Mouse (Mus musculus): ENCODE measurements around the gene Syt7. TPM values are rescaled to one million over a fixed set of nuclear protein-coding genes. Genes with fewer than 3 reads are reported as not detected.

The Syt7 gene
- polyA plus RNA-seq, 1 experiment, result not detected

DNA sequence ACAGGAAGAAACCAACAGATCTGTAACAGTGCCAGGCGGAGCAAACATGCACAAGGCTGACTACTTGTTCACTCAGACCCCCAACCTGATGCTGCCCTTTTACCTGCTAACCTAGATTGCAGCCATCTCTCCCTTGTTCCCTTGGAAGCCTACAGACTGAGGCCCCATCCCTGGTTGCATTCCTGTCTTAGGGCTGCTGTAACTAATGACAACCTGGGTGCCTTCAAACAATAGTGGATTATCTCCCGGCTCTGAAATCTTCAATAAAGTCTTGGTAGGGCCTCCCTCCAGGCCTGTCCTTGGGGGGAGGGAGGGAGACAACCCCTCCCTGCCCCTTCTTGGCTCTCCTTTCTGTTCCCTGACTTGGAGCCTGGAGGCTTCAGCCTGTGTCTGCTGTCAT, 34.1 kb upstream of the Syt7 start:
- no peak overlapping the region for H3K4me3 ChIP-seq (replicated peaks)
- TF ChIP-seq GATA1 (IDR thresholded peaks at IDR 0.05; ENCODE audit: borderline replicate concordance, low read length) (no peak), FLI1 (IDR thresholded peaks at IDR 0.05; ENCODE audit: low read length) (no peak)
- H3K9me3 ChIP-seq, result peaks cover 7% of the 10 kb centered on the region; the same call in 1 of the 2 replicates
- no peaks in the 10 kb centered on the region for H3K36me3 ChIP-seq (replicated peaks; ENCODE audit: low read length)
- peaks cover 48% of the 10 kb centered on the region for H3K27me3 ChIP-seq (replicated peaks)
- peaks cover 5% of the 10 kb centered on the region; the same call in 1 of the 2 replicates for H3K4me1 ChIP-seq

DNA sequence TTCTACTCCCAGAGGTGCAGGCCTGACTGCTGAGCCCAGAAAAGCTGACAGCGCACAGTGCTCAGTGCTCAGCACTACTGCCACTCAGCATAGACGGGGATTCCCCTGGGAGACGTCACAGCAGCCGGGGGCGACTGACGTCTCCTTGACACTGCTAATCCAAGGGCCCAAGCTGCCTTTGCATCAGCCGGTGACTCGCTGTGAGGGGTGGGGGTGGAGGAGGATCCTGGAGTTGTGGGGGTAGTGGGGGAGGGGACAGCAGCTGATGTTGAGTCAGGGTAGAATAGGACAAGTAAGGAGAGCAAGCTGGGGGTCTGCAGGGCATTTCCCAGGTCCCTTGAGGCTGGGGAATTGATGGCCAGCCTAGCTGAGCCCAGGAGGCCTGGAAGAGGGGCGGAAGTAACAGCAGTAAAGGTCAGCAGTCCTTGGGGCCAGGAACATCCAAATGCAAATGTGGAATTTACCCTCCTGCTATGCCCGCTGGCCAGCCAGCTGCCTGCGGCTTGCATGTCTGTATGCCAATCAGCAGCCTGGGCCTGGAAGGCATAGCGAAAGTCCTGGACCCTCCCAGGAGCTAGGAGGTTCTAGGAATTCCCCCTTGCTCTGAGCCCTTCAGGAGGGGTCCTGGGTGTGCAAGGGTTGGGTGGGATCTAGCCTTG, 31.9 kb upstream of the Syt7 start:
- peaks cover 5% of the 10 kb centered on the region; the same call in 1 of the 2 replicates for H3K4me1 ChIP-seq
- TF ChIP-seq GATA1 (IDR thresholded peaks at IDR 0.05; ENCODE audit: borderline replicate concordance, low read length) (no peak), FLI1 (IDR thresholded peaks at IDR 0.05; ENCODE audit: low read length) (no peak)
- no peak overlapping the region for H3K4me3 ChIP-seq (replicated peaks)
- H3K9me3 ChIP-seq, result no peaks in the 10 kb centered on the region
- H3K36me3 ChIP-seq (replicated peaks; ENCODE audit: low read length), result no peaks in the 10 kb centered on the region
- peaks cover 46% of the 10 kb centered on the region for H3K27me3 ChIP-seq (replicated peaks)

DNA sequence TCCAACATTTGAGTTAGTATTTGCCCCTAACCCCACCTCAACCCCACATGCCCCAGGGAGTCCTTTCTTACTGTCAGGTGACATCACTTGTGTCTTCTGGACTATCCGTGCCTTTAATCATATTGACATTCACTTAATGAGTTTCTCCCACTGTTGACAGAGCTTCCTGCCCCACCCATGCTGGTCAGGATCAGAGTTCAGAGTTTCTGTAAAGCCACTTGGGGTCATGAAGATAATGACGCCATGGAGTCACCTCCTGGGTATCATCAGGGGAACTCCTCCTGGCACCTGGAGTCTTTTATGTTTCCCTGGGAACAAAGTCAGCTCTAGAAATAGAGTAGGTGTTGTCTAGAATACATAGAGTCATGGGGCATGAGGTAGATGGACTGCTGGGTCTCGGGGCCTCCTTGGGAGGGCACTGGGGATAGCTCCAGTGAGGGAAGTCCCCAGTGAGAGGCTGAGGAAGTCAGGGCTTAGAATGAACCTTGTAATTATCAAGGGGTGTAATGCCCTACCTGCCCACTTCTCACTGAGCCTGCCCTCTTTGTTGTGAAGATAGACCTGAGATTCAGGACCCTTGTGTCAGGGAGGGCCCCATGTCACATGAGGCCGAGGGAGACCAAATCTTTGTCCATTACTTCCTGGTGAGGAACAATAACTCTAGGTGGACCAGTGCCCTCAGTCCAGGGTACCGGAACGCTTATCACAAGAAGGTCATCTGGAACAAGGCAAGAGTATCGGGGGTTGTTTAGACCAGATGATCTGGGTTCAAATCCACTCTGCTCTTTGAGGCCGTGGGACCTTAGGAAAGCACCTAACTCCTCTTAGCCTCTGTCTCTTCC, 29.6 kb upstream of the Syt7 start:
- no peak for TF ChIP-seq GATA1 (IDR thresholded peaks at IDR 0.05; ENCODE audit: borderline replicate concordance, low read length)
- no peak for TF ChIP-seq FLI1 (IDR thresholded peaks at IDR 0.05; ENCODE audit: low read length)
- Histone ChIP-seq H3K4me3 (replicated peaks) (no peak overlapping the region), H3K4me1 (peaks cover 5% of the 10 kb centered on the region; the same call in 1 of the 2 replicates), H3K9me3 (no peaks in the 10 kb centered on the region), H3K27me3 (replicated peaks) (peaks cover 57% of the 10 kb centered on the region), H3K36me3 (replicated peaks; ENCODE audit: low read length) (no peaks in the 10 kb centered on the region)

DNA sequence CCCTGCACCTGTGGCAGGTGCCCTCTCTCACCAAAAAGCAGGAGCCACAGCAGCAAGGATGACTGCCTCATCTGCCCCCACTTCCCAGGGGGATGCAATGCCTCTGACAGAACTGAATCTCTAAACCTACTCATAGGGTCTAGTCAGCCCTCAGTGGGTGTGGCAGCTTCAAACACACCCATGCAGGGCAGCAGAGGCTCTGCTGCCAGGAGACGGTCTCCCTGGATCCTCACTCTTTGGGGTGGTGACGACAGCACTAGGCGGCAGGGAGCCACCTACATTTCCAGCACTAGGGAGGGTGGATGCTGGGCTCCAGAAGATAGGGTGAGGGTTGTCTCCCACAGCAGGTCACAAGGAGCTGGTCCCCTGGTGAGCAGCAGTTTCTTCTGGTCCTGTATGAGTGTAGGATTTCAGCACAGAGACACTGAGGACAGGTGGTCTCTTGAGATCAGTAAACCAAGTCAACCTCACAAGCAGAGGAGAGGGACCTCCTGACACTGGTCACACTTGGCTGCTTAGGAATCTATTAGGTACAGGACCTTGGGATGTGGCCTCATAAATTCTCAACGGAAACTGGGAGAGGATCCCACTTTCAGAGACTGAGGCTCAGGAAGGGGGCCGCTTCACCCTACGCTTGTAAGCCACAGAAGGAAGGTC, 26.3 kb upstream of the Syt7 start:
- H3K4me1 ChIP-seq, result no peaks in the 10 kb centered on the region
- H3K27me3 ChIP-seq (replicated peaks), result peaks cover 62% of the 10 kb centered on the region
- H3K9me3 ChIP-seq, result no peaks in the 10 kb centered on the region
- H3K36me3 ChIP-seq (replicated peaks; ENCODE audit: low read length), result no peaks in the 10 kb centered on the region
- TF ChIP-seq FLI1 (IDR thresholded peaks at IDR 0.05; ENCODE audit: low read length) (no peak), GATA1 (IDR thresholded peaks at IDR 0.05; ENCODE audit: borderline replicate concordance, low read length) (no peak)
- H3K4me3 ChIP-seq (replicated peaks), result no peak overlapping the region

DNA sequence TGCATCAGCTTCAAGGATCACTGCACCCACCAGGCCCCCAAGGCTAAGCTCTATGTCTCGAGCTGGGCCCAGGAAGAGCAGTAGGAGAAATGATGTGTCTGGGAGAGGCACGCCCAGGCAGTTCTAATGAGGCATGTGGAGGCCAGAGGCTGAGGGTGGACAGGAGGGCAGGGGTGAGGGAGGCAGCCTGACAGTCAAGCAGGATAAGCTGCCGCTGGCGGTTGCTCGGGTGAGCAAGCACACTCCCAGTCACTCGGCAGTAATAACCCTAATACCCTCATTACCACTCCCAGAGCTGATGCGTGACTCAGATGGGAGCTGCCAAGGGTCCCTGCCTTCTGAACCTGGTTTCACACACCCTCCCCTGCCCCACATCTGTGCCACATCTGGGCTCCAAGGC, 25.0 kb upstream of the Syt7 start:
- Histone ChIP-seq H3K4me3 (replicated peaks) (no peak overlapping the region), H3K27me3 (replicated peaks) (peaks cover 67% of the 10 kb centered on the region), H3K4me1 (no peaks in the 10 kb centered on the region), H3K9me3 (no peaks in the 10 kb centered on the region), H3K36me3 (replicated peaks; ENCODE audit: low read length) (no peaks in the 10 kb centered on the region)
- TF ChIP-seq FLI1 (IDR thresholded peaks at IDR 0.05; ENCODE audit: low read length), result no peak
- TF ChIP-seq GATA1 (IDR thresholded peaks at IDR 0.05; ENCODE audit: borderline replicate concordance, low read length), result no peak

DNA sequence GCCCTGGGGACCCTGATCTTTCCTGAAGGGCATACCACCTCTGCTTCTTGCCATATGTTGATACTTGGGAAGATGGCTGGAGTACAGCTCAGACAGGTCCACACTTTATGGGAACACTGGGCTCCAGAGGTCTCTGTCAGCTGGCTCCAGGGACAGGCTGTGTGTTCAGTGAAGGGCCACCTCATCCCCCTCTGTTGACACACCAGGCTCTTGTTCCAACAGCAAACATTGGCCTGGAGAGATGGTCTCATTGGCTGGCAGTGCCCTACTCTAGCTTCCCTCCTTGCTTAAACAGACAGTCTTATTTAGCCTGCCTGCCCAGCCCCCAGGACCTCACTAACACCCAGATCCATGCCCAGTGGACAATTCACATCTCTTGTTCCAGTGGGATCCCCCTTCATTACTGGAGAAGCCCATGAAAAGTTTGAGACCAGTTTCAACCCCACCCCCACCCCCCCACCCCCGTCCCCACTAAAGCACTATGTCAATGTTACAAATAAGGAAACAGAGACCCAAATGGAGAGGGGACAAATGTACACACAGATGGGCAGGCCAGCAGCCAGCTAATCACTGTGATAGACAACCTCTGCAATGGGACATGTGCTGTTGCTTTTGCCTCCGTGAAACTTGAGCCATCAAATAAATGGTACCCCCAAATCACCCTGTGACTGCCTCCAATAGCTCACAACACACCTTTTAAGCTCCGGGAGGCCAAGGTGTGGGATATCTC, 22.6 kb upstream of the Syt7 start:
- Histone ChIP-seq H3K4me1 (no peaks in the 10 kb centered on the region), H3K4me3 (replicated peaks) (no peak overlapping the region), H3K27me3 (replicated peaks) (peaks cover 65% of the 10 kb centered on the region), H3K9me3 (no peaks in the 10 kb centered on the region), H3K36me3 (replicated peaks; ENCODE audit: low read length) (no peaks in the 10 kb centered on the region)
- TF ChIP-seq FLI1 (IDR thresholded peaks at IDR 0.05; ENCODE audit: low read length) (no peak), GATA1 (IDR thresholded peaks at IDR 0.05; ENCODE audit: borderline replicate concordance, low read length) (no peak)

DNA sequence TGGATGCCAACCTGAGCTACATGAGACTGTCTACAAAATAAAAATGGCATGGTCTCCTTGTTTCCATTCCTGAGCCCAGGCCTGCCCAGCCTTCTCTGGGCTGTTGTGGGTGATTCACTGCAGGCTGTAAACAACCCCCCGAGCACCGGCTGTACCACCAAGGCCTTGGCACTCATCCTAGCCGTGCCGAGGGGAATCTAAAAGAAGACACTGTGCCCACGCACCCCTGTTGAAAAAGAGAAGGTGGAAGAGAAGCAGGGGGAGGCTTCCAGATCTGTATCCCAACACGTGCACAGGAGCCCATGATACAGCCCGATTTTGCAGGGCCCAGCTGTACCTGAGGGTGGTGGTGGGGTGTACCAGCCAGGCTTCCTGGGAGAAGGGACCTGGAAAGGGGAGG, 21.1 kb upstream of the Syt7 start:
- Histone ChIP-seq H3K27me3 (replicated peaks) (peaks cover 59% of the 10 kb centered on the region), H3K4me3 (replicated peaks) (no peak overlapping the region), H3K4me1 (no peaks in the 10 kb centered on the region), H3K9me3 (no peaks in the 10 kb centered on the region), H3K36me3 (replicated peaks; ENCODE audit: low read length) (no peaks in the 10 kb centered on the region)
- TF ChIP-seq FLI1 (IDR thresholded peaks at IDR 0.05; ENCODE audit: low read length), result no peak

DNA sequence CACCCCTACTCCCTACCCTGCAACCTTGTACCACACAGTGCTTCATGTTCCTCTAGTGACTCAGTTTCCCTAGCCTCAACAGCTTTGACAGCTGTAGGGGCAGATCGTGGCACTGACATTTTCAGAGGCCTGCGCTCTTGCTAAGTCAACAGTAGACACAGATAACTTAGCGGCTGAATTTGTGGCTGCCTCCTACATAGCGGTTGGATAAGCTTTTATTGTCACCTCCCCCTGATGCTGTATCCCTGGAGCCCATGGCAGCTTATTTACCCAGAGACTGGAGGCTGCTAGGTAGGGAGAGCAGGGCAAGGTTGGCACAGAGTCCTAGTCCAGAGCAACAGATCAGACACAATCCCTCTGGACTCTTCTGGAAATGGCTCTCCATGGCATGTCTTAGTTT, 19.0 kb upstream of the Syt7 start:
- H3K4me1 ChIP-seq, result no peaks in the 10 kb centered on the region
- H3K36me3 ChIP-seq (replicated peaks; ENCODE audit: low read length), result no peaks in the 10 kb centered on the region
- no peak overlapping the region for H3K4me3 ChIP-seq (replicated peaks)
- TF ChIP-seq FLI1 (IDR thresholded peaks at IDR 0.05; ENCODE audit: low read length), result no peak
- TF ChIP-seq GATA1 (IDR thresholded peaks at IDR 0.05; ENCODE audit: borderline replicate concordance, low read length), result no peak
- H3K9me3 ChIP-seq, result no peaks in the 10 kb centered on the region
- H3K27me3 ChIP-seq (replicated peaks), result peaks cover 56% of the 10 kb centered on the region

DNA sequence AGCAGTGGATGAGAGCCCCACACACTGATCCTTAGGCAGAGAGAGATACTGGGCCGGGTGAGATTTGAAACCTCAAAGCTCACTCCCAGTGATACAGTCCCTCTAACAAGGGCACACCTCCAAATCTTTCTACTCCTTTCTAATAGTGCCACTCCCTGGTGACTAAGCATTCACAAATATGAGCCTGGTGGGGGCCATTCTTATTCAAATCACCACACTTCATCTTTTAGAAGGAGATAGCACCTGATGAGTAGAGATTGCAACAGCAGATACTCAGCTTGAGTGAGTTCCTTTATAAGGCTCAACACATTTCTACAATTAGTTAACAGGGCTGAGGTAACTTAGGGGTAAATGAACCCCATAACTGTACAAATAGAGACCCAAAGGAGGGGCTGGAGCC, 15.7 kb upstream of the Syt7 start:
- peaks cover 56% of the 10 kb centered on the region for H3K27me3 ChIP-seq (replicated peaks)

More for the DNA sequence above, 15.7 kb upstream of the Syt7 start:
- no peaks in the 10 kb centered on the region for H3K36me3 ChIP-seq (replicated peaks; ENCODE audit: low read length)
- H3K4me1 ChIP-seq, result peaks cover 13% of the 10 kb centered on the region; the same call in 1 of the 2 replicates
- no peaks in the 10 kb centered on the region for H3K9me3 ChIP-seq
- TF ChIP-seq FLI1 (IDR thresholded peaks at IDR 0.05; ENCODE audit: low read length) (no peak), GATA1 (IDR thresholded peaks at IDR 0.05; ENCODE audit: borderline replicate concordance, low read length) (no peak)
- H3K4me3 ChIP-seq (replicated peaks), result no peak overlapping the region
